Mouse (Mus musculus) MEL (cell line): Measurements from ENCODE around the gene Batf3. TPM values are rescaled to one million over a fixed set of nuclear protein-coding genes. Genes with fewer than 3 reads are reported as not detected.

Source experiments
- DNase-seq: peaks from one replicate; pipeline ENCODE4 v3.0.0; 2011; ENCODE audit warnings: low read depth, low spot score
- H3K27ac ChIP-seq: 2 replicates; pipeline ENCODE4 v1.5.1; 2012; ENCODE audit warnings: low read depth, mild to moderate bottlenecking, control low read depth, low read length, moderate library complexity; ENCODE audit not compliant: control insufficient read depth
- H3K27me3 ChIP-seq, 2 experiments: fragments of 150-350 bp in 1 of 2; sonication (generic) in 1 of 2; 2 replicates each; pipeline ENCODE4 v1.6.1; 2012; ENCODE audit warnings: low read length in 2 of 2, mild to moderate bottlenecking in 2 of 2, improper control_type of control experiment in 1 of 2, moderate library complexity in 1 of 2; ENCODE audit not compliant: insufficient read depth in 2 of 2, control insufficient read depth in 1 of 2
- H3K36me3 ChIP-seq, 2 experiments: 2 replicates each; pipeline ENCODE4 v1.6.1; 2012 to 2014; ENCODE audit warnings: low read length in 2 of 2, improper control_type of control experiment in 1 of 2, inconsistent platforms in 1 of 2, mild to moderate bottlenecking in 1 of 2; ENCODE audit not compliant: insufficient read depth in 2 of 2, control insufficient read depth in 1 of 2
- H3K4me1 ChIP-seq, 2 experiments: fragments of 150-350 bp in 1 of 2; sonication (generic) in 1 of 2; 2 replicates each; pipeline ENCODE4 v1.6.1; 2012; ENCODE audit warnings: low read length in 2 of 2, improper control_type of control experiment in 1 of 2, mild to moderate bottlenecking in 1 of 2; ENCODE audit not compliant: insufficient read depth in 2 of 2, control insufficient read depth in 1 of 2
- H3K4me3 ChIP-seq, 2 experiments: fragments of 150-350 bp in 1 of 2; sonication (generic) in 1 of 2; 2 replicates each; pipeline ENCODE4 v1.5.1; 2012; ENCODE audit warnings: low read depth in 2 of 2, low read length in 2 of 2, mild to moderate bottlenecking in 2 of 2, moderate library complexity in 2 of 2, control low read depth in 1 of 2, improper control_type of control experiment in 1 of 2; ENCODE audit not compliant: control insufficient read depth in 1 of 2, insufficient read depth in 1 of 2
- H3K79me2 ChIP-seq: 2 replicates; pipeline ENCODE4 v1.6.1; 2012; ENCODE audit warnings: mild to moderate bottlenecking, low read length, moderate library complexity; ENCODE audit not compliant: control insufficient read depth, poor library complexity, insufficient read depth
- H3K9ac ChIP-seq: 2 replicates; pipeline ENCODE4 v1.6.1; 2012; ENCODE audit warnings: low read depth, mild to moderate bottlenecking, control low read depth, low read length, moderate library complexity; ENCODE audit not compliant: control insufficient read depth, poor library complexity, severe bottlenecking
- H3K9me3 ChIP-seq: fragments of 150-350 bp; sonication (generic); replicated peaks from 2 replicates; pipeline ENCODE4 v1.6.1; 2012; ENCODE audit warnings: mild to moderate bottlenecking, low read length, improper control_type of control experiment, moderate library complexity; ENCODE audit not compliant: insufficient read depth
- BHLHE40 ChIP-seq: IDR thresholded peaks from 2 replicates; pipeline ENCODE4 v1.6.1; 2012; ENCODE audit warnings: low read depth, mild to moderate bottlenecking, inconsistent platforms, low read length, improper control_type of control experiment, borderline replicate concordance
- CHD2 ChIP-seq: IDR thresholded peaks from 2 replicates; pipeline ENCODE4 v1.6.1; 2011; ENCODE audit warnings: low read length, improper control_type of control experiment
- CTCF ChIP-seq, 3 experiments: IDR thresholded peaks in 2 of 3; conservative IDR thresholded peaks in 1 of 3; 2 replicates each; pipeline ENCODE4 v1.5.1; 2011 to 2012; ENCODE audit warnings: low read length in 3 of 3, low read depth in 2 of 3, mild to moderate bottlenecking in 2 of 3, improper control_type of control experiment in 1 of 3, inconsistent platforms in 1 of 3, mixed read lengths in 1 of 3, moderate library complexity in 1 of 3; ENCODE audit not compliant: control insufficient read depth in 1 of 3, insufficient read depth in 1 of 3, poor library complexity in 1 of 3, severe bottlenecking in 1 of 3
- E2F4 ChIP-seq: IDR thresholded peaks from 2 replicates; pipeline ENCODE4 v1.6.1; 2011; ENCODE audit warnings: low read depth, low read length, improper control_type of control experiment, borderline replicate concordance
- ELF1 ChIP-seq: IDR thresholded peaks from 2 replicates; pipeline ENCODE4 v1.6.1; 2014; ENCODE audit warnings: low read depth, mild to moderate bottlenecking, inconsistent platforms, low read length, improper control_type of control experiment, moderate library complexity
- EP300 ChIP-seq, 2 experiments: IDR thresholded peaks; 2 replicates each; pipeline ENCODE4 v1.6.1; 2011; ENCODE audit warnings: improper control_type of control experiment in 2 of 2, low read length in 2 of 2, low read depth in 1 of 2, mild to moderate bottlenecking in 1 of 2
- ETS1 ChIP-seq: IDR thresholded peaks from 2 replicates; pipeline ENCODE4 v1.6.1; 2012; ENCODE audit warnings: low read depth, mild to moderate bottlenecking, inconsistent platforms, low read length, improper control_type of control experiment, moderate library complexity
- GABPA ChIP-seq: IDR thresholded peaks from 2 replicates; pipeline ENCODE4 v1.6.1; 2012; ENCODE audit warnings: low read depth, mild to moderate bottlenecking, inconsistent platforms, low read length, improper control_type of control experiment, moderate library complexity
- GATA1 ChIP-seq: IDR thresholded peaks from 2 replicates; pipeline ENCODE4 v1.6.1; 2011; ENCODE audit warnings: low read depth, low read length, improper control_type of control experiment
- HCFC1 ChIP-seq: IDR thresholded peaks from 2 replicates; pipeline ENCODE4 v1.6.1; 2012; ENCODE audit warnings: low read depth, mild to moderate bottlenecking, inconsistent platforms, low read length, improper control_type of control experiment, moderate library complexity
- MAZ ChIP-seq: IDR thresholded peaks from 2 replicates; pipeline ENCODE4 v1.6.1; 2012; ENCODE audit warnings: low read depth, mild to moderate bottlenecking, inconsistent platforms, low read length, improper control_type of control experiment
- MEF2A ChIP-seq: IDR thresholded peaks from 2 replicates; pipeline ENCODE4 v1.6.1; 2014; ENCODE audit warnings: low read depth, mild to moderate bottlenecking, inconsistent platforms, low read length, improper control_type of control experiment; ENCODE audit not compliant: poor library complexity, insufficient replicate concordance, severe bottlenecking; ENCODE audit errors: extremely low read depth
- MXI1 ChIP-seq: IDR thresholded peaks from 2 replicates; pipeline ENCODE4 v1.6.1; 2011; ENCODE audit warnings: mild to moderate bottlenecking, low read depth, low read length, improper control_type of control experiment
- MYB ChIP-seq: IDR thresholded peaks from 2 replicates; pipeline ENCODE4 v1.6.1; 2011; ENCODE audit warnings: mild to moderate bottlenecking, low read depth, low read length, improper control_type of control experiment
- NRF1 ChIP-seq: IDR thresholded peaks from 2 replicates; pipeline ENCODE4 v1.6.1; 2014; ENCODE audit warnings: low read depth, mild to moderate bottlenecking, inconsistent platforms, low read length, improper control_type of control experiment, moderate library complexity; ENCODE audit not compliant: poor library complexity, insufficient read depth, severe bottlenecking
- POLR2A ChIP-seq, 2 experiments: IDR thresholded peaks; 2 replicates each; pipeline ENCODE4 v1.6.1; 2011 to 2012; ENCODE audit warnings: low read length in 2 of 2, mild to moderate bottlenecking in 2 of 2, control low read depth in 1 of 2, improper control_type of control experiment in 1 of 2, low read depth in 1 of 2, moderate library complexity in 1 of 2; ENCODE audit not compliant: control insufficient read depth in 1 of 2, insufficient read depth in 1 of 2, poor library complexity in 1 of 2
- POLR2AphosphoS5 ChIP-seq: IDR thresholded peaks from 2 replicates; pipeline ENCODE4 v1.6.1; 2012; ENCODE audit warnings: low read depth, borderline replicate concordance, mild to moderate bottlenecking, inconsistent platforms, low read length, moderate library complexity, mixed read lengths
- RAD21 ChIP-seq: IDR thresholded peaks from 2 replicates; pipeline ENCODE4 v1.6.1; 2011; ENCODE audit warnings: mild to moderate bottlenecking, low read depth, low read length, improper control_type of control experiment
- RCOR1 ChIP-seq: IDR thresholded peaks from 2 replicates; pipeline ENCODE4 v1.6.1; 2012; ENCODE audit warnings: low read depth, mild to moderate bottlenecking, inconsistent platforms, low read length, improper control_type of control experiment
- SIN3A ChIP-seq: IDR thresholded peaks from 2 replicates; pipeline ENCODE4 v1.6.1; 2012; ENCODE audit warnings: low read length, improper control_type of control experiment, inconsistent platforms
- SMC3 ChIP-seq: IDR thresholded peaks from 2 replicates; pipeline ENCODE4 v1.6.1; 2011; ENCODE audit warnings: low read depth, low read length, improper control_type of control experiment
- TAL1 ChIP-seq: IDR thresholded peaks from 2 replicates; pipeline ENCODE4 v1.6.1; 2012; ENCODE audit warnings: mild to moderate bottlenecking, inconsistent platforms, low read length, moderate library complexity, mixed read lengths
- TBP ChIP-seq: IDR thresholded peaks from 2 replicates; pipeline ENCODE4 v1.8.0; 2011; ENCODE audit warnings: low read depth, low read length, improper control_type of control experiment
- TCF12 ChIP-seq: IDR thresholded peaks from 2 replicates; pipeline ENCODE4 v1.6.1; 2014; ENCODE audit warnings: low read depth, mild to moderate bottlenecking, inconsistent platforms, low read length, improper control_type of control experiment, moderate library complexity
- UBTF ChIP-seq: IDR thresholded peaks from 2 replicates; pipeline ENCODE4 v1.6.1; 2012; ENCODE audit warnings: low read depth, mild to moderate bottlenecking, inconsistent platforms, low read length, improper control_type of control experiment, moderate library complexity, borderline replicate concordance; ENCODE audit not compliant: insufficient read depth
- USF1 ChIP-seq: IDR thresholded peaks from 2 replicates; pipeline ENCODE4 v1.6.1; 2014; ENCODE audit warnings: low read depth, mild to moderate bottlenecking, inconsistent platforms, low read length, improper control_type of control experiment, moderate library complexity
- ZC3H11A ChIP-seq: IDR thresholded peaks from 2 replicates; pipeline ENCODE4 v1.6.1; 2012; ENCODE audit warnings: low read depth, mild to moderate bottlenecking, inconsistent platforms, low read length, improper control_type of control experiment
- ZKSCAN1 ChIP-seq: IDR thresholded peaks from 2 replicates; pipeline ENCODE4 v1.6.1; 2012; ENCODE audit warnings: low read depth, mild to moderate bottlenecking, inconsistent platforms, low read length, improper control_type of control experiment, moderate library complexity
- ZMIZ1 ChIP-seq: IDR thresholded peaks from 2 replicates; pipeline ENCODE4 v1.6.1; 2012; ENCODE audit warnings: low read depth, mild to moderate bottlenecking, inconsistent platforms, low read length, improper control_type of control experiment, moderate library complexity
- ZNF384 ChIP-seq: IDR thresholded peaks from 2 replicates; pipeline ENCODE4 v1.6.1; 2012; ENCODE audit warnings: low read depth, mild to moderate bottlenecking, inconsistent platforms, low read length, improper control_type of control experiment
- polyA plus RNA-seq, 2 experiments: library from polyadenylated mRNA; stranded (reverse) in 1 of 2; unstranded in 1 of 2; fragments of >175 nt in 1 of 2; fragments of >200 nt in 1 of 2; gene quantifications; 2 replicates each; pipeline versions ENCODE4 v1.2.1 to v1.2.4; 2012; ENCODE audit warnings: low replicate concordance in 2 of 2, low read depth in 1 of 2; ENCODE audit not compliant: insufficient read length in 2 of 2, insufficient read depth in 1 of 2, missing spikeins in 1 of 2
- total RNA-seq: library from RNA; depleted of rRNA; stranded (reverse); fragments of 300-350 nt; gene quantifications from 2 replicates; pipeline ENCODE4 v1.2.3, GENCODE M21; 2012

Gene Batf3
- total and polyA plus RNA-seq, 3 experiments, result 1.5 to 2.4 TPM; not detected in 1

- H3K9ac ChIP-seq, result peak overlapping the region; percentile 70
- H3K4me1 ChIP-seq, result peaks cover 4 to 23% of the 10 kb centered on the region in 2 experiments
- no peak overlapping the region for H3K27ac ChIP-seq
- peak; percentile 86 for DNase-seq
- peak overlapping the region; percentile 51 to 91 for H3K4me3 ChIP-seq
- TF ChIP-seq ZMIZ1 (no peak), EP300 (IDR thresholded peaks at IDR 0.05; ENCODE audit: low read depth in 1 of 2, low read length in 2 of 2) (no peak), CTCF (IDR thresholded peaks at IDR 0.05 in 2 of 3, conservative IDR thresholded peaks at IDR 0.05 in 1 of 3; ENCODE audit: control insufficient read depth in 1 of 3, insufficient read depth in 1 of 3, low read depth in 2 of 3, low read length in 3 of 3, poor library complexity in 1 of 3, severe bottlenecking in 1 of 3) (peak; percentile 55 to 61 (median 56)), ZC3H11A (peak; percentile 29; the same call in 1 of the 2 replicates), ZKSCAN1 (no peak), HCFC1 (no peak), SMC3 (peak; percentile 62), MAZ (no peak), GABPA (no peak), MYB (no peak), RAD21 (peak; percentile 45), MXI1 (0 out of 2 replicates have a peak, but pooled peaks have one; percentile 42), E2F4 (no peak), TBP (0 out of 2 replicates have a peak, but pooled peaks have one; percentile 40), POLR2AphosphoS5 (no peak), NRF1 (no peak), GATA1 (no peak), ZNF384 (no peak), BHLHE40 (no peak)
- H3K9me3 ChIP-seq, result no peaks in the 10 kb centered on the region
- no peaks in the 10 kb centered on the region for H3K79me2 ChIP-seq
- H3K27me3 ChIP-seq, result no peaks in the 10 kb centered on the region
- H3K36me3 ChIP-seq, result peaks cover 0 to 11% of the 10 kb centered on the region in 2 experiments; a peak in 2 of 4 replicates
These were observed 28.4 kb downstream of the Batf3 start for GRCm38 (mm10) chr1:191125811-191126638.

- no peak overlapping the region for H3K27ac ChIP-seq
- H3K4me3 ChIP-seq, result no peak overlapping the region
- TF ChIP-seq POLR2AphosphoS5, result no peak
- no peak for TF ChIP-seq ZKSCAN1
- TF ChIP-seq ELF1, result no peak
- TF ChIP-seq SIN3A, result no peak
- TF ChIP-seq TCF12, result no peak
- no peak for TF ChIP-seq E2F4
- no peak for TF ChIP-seq UBTF
- TF ChIP-seq ZNF384, result no peak
- no peak for TF ChIP-seq TAL1
- TF ChIP-seq USF1, result no peak
- TF ChIP-seq MAZ, result no peak
- no peak for TF ChIP-seq ZC3H11A
- TF ChIP-seq POLR2A (IDR thresholded peaks at IDR 0.05; ENCODE audit: control insufficient read depth in 1 of 2, insufficient read depth in 1 of 2, low read depth in 1 of 2, low read length in 2 of 2, poor library complexity in 1 of 2), result no peak
- no peak for TF ChIP-seq RCOR1
- TF ChIP-seq MEF2A, result no peak
- TF ChIP-seq SMC3, result no peak
- no peak for TF ChIP-seq ETS1
- no peak for TF ChIP-seq CHD2
- H3K4me1 ChIP-seq, result peaks cover 12 to 26% of the 10 kb centered on the region in 2 experiments
- H3K9ac ChIP-seq, result no peak overlapping the region
- H3K9me3 ChIP-seq, result no peaks in the 10 kb centered on the region
- peak; percentile 23 for DNase-seq
- H3K36me3 ChIP-seq, result peaks cover 0 to 17% of the 10 kb centered on the region in 2 experiments; a peak in 2 of 4 replicates
- no peaks in the 10 kb centered on the region for H3K79me2 ChIP-seq
- H3K27me3 ChIP-seq, result no peaks in the 10 kb centered on the region
These were observed 34.0 kb downstream of the Batf3 start for GRCm38 (mm10) chr1:191131692-191132091.
